Mouse (Mus musculus) forebrain, postnatal 0 days (tissue): ENCODE measurements around the gene Slc30a3. TPM values are rescaled to one million over a fixed set of nuclear protein-coding genes. Genes with fewer than 3 reads are reported as not detected.
"Not testable (repeated sequence)": the region's sequence is repeated elsewhere in the genome, so short reads cannot be mapped to it uniquely, and the experiment has no call there.

ENCODE experiments used
- ATAC-seq: fragments of 200-750 bp; cut with Nextera tagmentation; 2 replicates; pipeline ENCODE4 v1.8.0; 2017; ENCODE audit warnings: mild to moderate bottlenecking, moderate library complexity
- DNase-seq: peaks from one replicate; pipeline ENCODE4 v3.0.0-alpha.2; 2015
- H3K27ac ChIP-seq: fragments of 300-500 bp; sonication (generic); 2 replicates; pipeline ENCODE4 v1.5.1; 2014; ENCODE audit warnings: low read depth, mild to moderate bottlenecking, antibody characterized with exemption, low read length, moderate library complexity, mixed read lengths
- H3K27me3 ChIP-seq: fragments of 300-500 bp; sonication (generic); 2 replicates; pipeline ENCODE4 v1.6.1; 2014; ENCODE audit warnings: mild to moderate bottlenecking, low read length, mixed read lengths; ENCODE audit not compliant: insufficient read depth
- H3K36me3 ChIP-seq: fragments of 300-500 bp; sonication (generic); 2 replicates; pipeline ENCODE4 v1.6.1; 2014; ENCODE audit warnings: mild to moderate bottlenecking, moderate library complexity; ENCODE audit not compliant: insufficient read depth
- H3K4me1 ChIP-seq: fragments of 300-500 bp; sonication (generic); 2 replicates; pipeline ENCODE4 v1.6.1; 2014; ENCODE audit warnings: antibody characterized with exemption; ENCODE audit not compliant: insufficient read depth
- H3K4me2 ChIP-seq: fragments of 300-500 bp; sonication (generic); 2 replicates; pipeline ENCODE4 v1.6.1; 2014; ENCODE audit warnings: low read depth, mild to moderate bottlenecking, moderate library complexity
- H3K4me3 ChIP-seq: fragments of 300-500 bp; sonication (generic); 2 replicates; pipeline ENCODE4 v1.5.1; 2014; ENCODE audit warnings: low read depth, low read length, mixed read lengths
- H3K9ac ChIP-seq: fragments of 300-500 bp; sonication (generic); 2 replicates; pipeline ENCODE4 v1.6.1; 2014; ENCODE audit warnings: mild to moderate bottlenecking
- H3K9me3 ChIP-seq: fragments of 300-500 bp; sonication (generic); 2 replicates; pipeline ENCODE4 v1.6.1; 2016; ENCODE audit warnings: low read length
- CTCF ChIP-seq: sonication (generic); IDR thresholded peaks from 2 replicates; pipeline ENCODE4 v1.5.1; 2016; ENCODE audit warnings: antibody characterized with exemption, control low read depth, low read depth
- WGBS: fragments of 180-500 bp; shearing (Covaris S2); extraction: QIAGEN DNeasy Blood & Tissue Kit; methylation state at CpG from one replicate; pipeline ENCODE4 v1.1.7; 2014; 5-methylcytosine and 5-hydroxymethylcytosine counted together
- polyA plus RNA-seq: library from polyadenylated mRNA; unstranded; fragments of >200 nt; fragmentation: Nextera tagmentation; extraction: Ambion mirVana; gene quantifications from 2 replicates; pipeline ENCODE4 v1.2.1, GENCODE M21; 2015
- total RNA-seq: library from RNA; depleted of rRNA; stranded (reverse); fragments of >200 nt; gene quantifications from 2 replicates; pipeline ENCODE4 v1.2.3, GENCODE M21; 2014; rRNA removed

Gene Slc30a3
- total and polyA plus RNA-seq, 2 experiments from 2014 or later, result 2.8 to 4.5 TPM

DNA sequence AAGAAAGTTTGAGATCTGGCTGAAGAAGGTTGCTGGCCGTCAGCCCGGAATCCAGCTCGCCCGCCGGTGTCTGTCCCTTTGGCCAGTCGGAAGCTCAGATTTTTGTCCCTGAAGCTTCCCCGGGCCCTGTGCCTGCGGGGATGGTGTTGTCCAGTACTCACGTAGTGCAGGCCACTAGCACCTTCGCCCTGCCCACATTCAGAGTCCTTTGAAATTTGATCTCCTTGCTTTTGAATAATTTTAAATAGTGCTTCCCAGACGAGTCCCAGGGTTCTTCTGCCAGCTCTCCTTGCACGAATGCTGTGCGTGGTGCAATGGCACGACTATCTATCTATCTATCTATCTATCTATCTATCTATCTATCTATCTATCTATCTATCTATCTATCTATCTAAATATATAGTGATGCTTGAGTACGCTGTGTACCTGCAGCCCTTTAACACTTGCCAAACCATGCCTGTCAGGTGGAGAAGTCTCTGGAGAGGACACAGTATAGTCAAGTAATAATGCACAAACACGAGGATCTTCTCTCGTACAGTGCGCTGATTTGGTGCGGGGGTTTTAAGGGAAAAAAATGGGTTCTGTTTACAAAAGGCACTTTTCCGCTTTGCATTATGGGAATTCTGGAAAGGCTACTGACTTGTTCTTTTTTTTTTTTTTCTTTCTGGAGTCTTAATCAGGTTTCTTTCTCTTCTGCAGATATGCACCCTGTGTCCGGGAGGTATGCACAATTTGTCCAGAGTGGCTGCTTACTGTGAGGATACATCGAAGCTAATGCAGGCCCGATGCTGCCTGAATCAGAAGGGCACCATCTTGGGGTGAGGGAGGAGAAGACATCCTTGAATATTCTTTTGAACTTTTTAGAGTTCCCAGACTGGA lies 59.0 kb downstream of the Slc30a3 start, which contains the start of gene Slc5a6:
Gene Slc5a6 (minus strand): TSS at position 162 of the 879 bp plus-strand sequence.
- peak; percentile 71 for TF ChIP-seq CTCF
- no peaks in the 10 kb centered on the region for H3K27me3 ChIP-seq
- H3K4me1 ChIP-seq, result no peaks in the 10 kb centered on the region; the same call in 1 of the 2 replicates
- peaks cover 4% of the 10 kb centered on the region; the same call in 1 of the 2 replicates for H3K36me3 ChIP-seq
- peak within 1 kb of the TSS; percentile 72 for H3K9ac ChIP-seq
- peak; percentile 63 for DNase-seq
- H3K27ac ChIP-seq, result peak within 1 kb of the TSS; percentile 89
- H3K4me3 ChIP-seq, result peak within 1 kb of the TSS; percentile 80
- peak; percentile 21 for ATAC-seq
- H3K9me3 ChIP-seq, result no peaks in the 10 kb centered on the region
- peak within 1 kb of the TSS; percentile 78 for H3K4me2 ChIP-seq
- WGBS, result under 1% methylated on average over 23 of the region's 23 CpGs

DNA sequence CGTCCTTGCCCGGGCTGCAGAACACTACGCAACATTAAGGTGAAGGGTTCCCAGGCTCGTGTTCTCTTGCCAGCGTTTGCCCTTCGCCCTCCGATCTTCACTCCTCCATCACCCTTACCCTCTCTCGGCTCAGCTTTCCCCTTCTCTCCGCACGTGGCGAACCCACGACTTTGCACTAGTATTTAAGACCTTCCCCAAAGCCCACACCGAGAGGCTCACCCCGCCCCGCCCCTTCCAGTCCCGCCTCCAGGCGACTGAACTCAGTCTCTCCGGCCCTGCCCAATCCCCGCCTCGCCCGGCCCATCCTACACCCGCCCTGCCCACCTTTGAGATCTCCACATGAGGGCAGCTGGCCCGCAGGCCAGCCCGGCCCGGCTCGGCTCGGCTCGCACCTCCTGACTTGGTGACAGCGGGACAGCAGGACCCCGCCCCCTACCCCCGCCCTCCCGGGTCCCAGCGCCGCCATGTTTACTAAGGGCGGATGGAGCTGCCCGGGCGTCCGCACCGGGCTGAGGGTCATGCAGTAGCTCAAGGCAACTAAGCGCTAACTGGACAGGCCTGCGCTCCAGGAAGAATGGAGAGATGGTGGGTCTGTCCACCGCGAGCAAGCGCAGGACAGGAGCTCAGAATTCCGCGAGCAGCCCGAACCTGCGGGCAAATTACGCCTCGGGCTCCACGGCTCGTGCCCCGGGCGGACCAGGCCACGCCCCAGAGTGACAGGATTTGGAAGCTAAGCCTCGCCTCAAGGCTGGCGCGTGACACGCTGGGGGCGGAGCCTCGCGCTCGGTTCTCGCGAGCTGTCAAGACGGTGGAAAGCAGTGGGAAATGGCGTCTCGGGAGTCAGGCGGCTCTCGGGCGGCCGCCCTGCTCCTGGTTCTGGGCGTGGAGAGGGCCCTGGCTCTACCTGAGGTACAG lies 59.9 kb downstream of the Slc30a3 start, which contains the start of gene Atraid:
Gene Atraid (plus strand): TSS at position 465 of the 915 bp plus-strand sequence.
- DNase-seq (peak; percentile 99), ATAC-seq (peak; percentile 98)
- Histone ChIP-seq H3K4me2 (peak within 1 kb of the TSS; percentile 78), H3K36me3 (peaks cover 12% of the 10 kb centered on the region; the same call in 1 of the 2 replicates), H3K27ac (peak within 1 kb of the TSS; percentile 89), H3K4me3 (peak within 1 kb of the TSS; percentile 80), H3K9ac (peak within 1 kb of the TSS; percentile 72), H3K9me3 (no peaks in the 10 kb centered on the region), H3K27me3 (no peaks in the 10 kb centered on the region), H3K4me1 (no peaks in the 10 kb centered on the region; the same call in 1 of the 2 replicates)
- whole genome bisulfite sequencing, result 1% methylated on average over 73 of the region's 73 CpGs
- TF ChIP-seq CTCF, result no peak

DNA sequence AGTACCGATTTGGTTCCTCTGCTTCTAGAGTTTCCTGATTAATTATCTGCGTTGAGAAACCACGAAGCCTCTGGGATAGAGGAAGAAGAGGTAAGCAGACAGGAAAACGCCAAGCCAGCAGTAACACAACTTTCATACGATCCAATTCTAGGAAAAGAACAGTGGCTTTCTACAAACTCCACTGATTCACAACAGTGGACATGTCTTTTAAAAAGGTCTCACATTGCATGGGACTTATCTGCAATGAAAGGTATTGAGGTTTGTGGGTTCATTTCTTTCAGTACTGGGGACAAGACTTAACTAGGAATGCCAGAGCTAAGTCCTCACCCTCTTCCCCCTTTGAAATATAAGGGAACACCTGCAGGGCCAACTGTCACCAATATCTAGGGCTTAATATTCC lies 61.0 kb downstream of the Slc30a3 start:
- peak overlapping the region; percentile 80 for H3K4me3 ChIP-seq
- ATAC-seq (no peak), DNase-seq (no peak)
- H3K27me3 ChIP-seq, result no peaks in the 10 kb centered on the region
- TF ChIP-seq CTCF, result no peak
- peaks cover 22% of the 10 kb centered on the region for H3K36me3 ChIP-seq
- WGBS, result 88% methylated on average over 5 of the region's 5 CpGs
- H3K4me1 ChIP-seq, result no peaks in the 10 kb centered on the region; the same call in 1 of the 2 replicates
- no peak overlapping the region for H3K27ac ChIP-seq
- H3K9me3 ChIP-seq, result no peaks in the 10 kb centered on the region
- H3K4me2 ChIP-seq, result peak overlapping the region; percentile 78
- peak overlapping the region; percentile 72; the same call in 1 of the 2 replicates for H3K9ac ChIP-seq

DNA sequence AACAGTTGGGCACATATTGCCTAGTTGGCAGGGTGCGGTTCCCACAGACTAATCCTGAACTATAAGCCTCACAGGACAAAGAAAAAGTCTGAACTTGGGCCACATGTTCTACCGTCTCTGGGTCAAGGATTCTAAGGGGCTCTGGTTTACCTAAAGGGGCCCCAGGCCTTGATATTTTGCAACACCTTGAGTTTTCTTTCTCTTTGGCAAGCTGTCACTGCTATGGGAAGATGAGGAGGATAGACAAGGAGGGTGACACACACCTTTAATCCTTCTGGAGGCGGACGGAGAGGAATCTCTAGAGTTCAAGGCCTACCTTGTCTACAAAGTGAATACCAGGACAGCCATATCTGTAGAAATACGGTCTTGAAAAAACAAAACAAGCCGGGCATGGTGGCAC lies 61.6 kb downstream of the Slc30a3 start:
- ATAC-seq (no peak), DNase-seq (no peak)
- no peaks in the 10 kb centered on the region for H3K27me3 ChIP-seq
- no peaks in the 10 kb centered on the region for H3K9me3 ChIP-seq
- peaks cover 28% of the 10 kb centered on the region for H3K36me3 ChIP-seq
- H3K4me3 ChIP-seq, result no peak overlapping the region
- WGBS, result 91% methylated on average over 6 of the region's 6 CpGs
- no peak overlapping the region for H3K27ac ChIP-seq
- H3K4me1 ChIP-seq, result no peaks in the 10 kb centered on the region; the same call in 1 of the 2 replicates
- TF ChIP-seq CTCF, result no peak
- H3K9ac ChIP-seq, result no peak overlapping the region
- no peak overlapping the region for H3K4me2 ChIP-seq

DNA sequence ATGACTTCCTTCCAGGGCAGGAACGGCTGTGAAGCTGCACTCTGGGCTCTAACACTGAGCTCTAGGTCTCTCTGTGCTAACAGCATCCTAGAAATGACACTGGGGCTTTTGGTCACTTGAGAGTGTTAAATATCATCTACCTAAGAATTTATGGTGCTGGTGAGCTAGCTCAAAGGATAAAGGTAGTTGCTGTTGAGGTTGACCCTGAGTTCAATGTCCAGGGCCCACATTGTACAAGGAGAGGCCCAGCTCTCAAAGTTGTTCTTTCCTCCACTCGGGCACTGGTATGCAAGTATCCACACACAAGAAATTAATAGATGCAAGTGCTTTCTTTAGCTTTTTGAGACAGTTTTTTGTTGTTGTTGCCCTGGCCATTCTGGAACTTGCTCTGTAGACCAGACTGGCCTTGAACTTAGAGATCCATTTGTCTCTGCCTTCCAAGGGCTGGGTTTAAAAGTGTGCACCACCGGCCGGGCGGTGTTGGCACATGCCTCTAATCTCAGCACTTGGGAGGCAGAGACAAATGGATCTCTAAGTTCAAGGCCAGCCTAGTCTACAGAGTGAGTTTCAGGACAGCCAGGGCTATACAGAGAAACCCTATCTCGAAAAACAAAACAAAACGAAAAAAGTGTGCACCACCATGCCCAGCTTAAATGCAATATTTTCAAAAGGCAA lies 69.7 kb downstream of the Slc30a3 start:
- peaks cover 64% of the 10 kb centered on the region for H3K36me3 ChIP-seq
- no peak overlapping the region for H3K4me2 ChIP-seq
- H3K9me3 ChIP-seq, result no peaks in the 10 kb centered on the region
- no peak overlapping the region for H3K27ac ChIP-seq
- TF ChIP-seq CTCF, result no peak
- WGBS, result 90% methylated on average over 7 of the region's 7 CpGs
- H3K27me3 ChIP-seq, result no peaks in the 10 kb centered on the region
- no peak overlapping the region for H3K9ac ChIP-seq
- no peak for ATAC-seq
- H3K4me1 ChIP-seq, result no peaks in the 10 kb centered on the region
- no peak for DNase-seq
- no peak overlapping the region for H3K4me3 ChIP-seq

DNA sequence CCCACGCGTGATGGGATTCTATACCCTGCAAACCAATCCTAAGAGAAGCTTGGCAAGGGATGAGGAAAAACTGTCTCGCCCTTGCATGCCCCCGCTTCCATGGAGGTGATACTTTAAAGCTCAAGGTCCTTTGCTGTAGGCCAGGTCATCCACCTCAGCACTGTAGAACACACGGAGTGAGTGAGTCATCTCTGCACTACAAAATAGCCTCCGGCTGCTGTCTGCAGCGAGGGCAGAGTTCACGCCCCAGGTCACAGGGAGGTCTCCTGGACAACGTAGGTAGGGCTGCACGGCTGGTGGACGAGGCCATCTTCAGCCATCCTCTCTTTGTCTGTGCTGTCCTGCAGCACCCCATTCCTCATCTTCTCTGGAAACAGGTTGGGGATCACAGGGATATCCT lies 71.5 kb downstream of the Slc30a3 start:
- H3K4me2 ChIP-seq, ATAC-seq, DNase-seq, H3K27ac ChIP-seq, H3K4me3 ChIP-seq, H3K9ac ChIP-seq, H3K4me1 ChIP-seq, H3K27me3 ChIP-seq, H3K9me3 ChIP-seq: not testable (repeated sequence)
- peaks cover 48% of the 10 kb centered on the region for H3K36me3 ChIP-seq
- WGBS, result 93% methylated on average over 11 of the region's 11 CpGs

Other genes with a start within 250 kb of the Slc30a3 start
- 51.2 and 61.4 TPM in 2 replicates for gene Tmem214, start 240.2 kb downstream of the Slc30a3 start, total RNA-seq
- 41.7 and 49.2 TPM in 2 replicates for gene Tmem214, start 240.2 kb downstream of the Slc30a3 start, polyA plus RNA-seq
- 36.6 and 52.2 TPM in 2 replicates for gene Agbl5, start 219.5 kb downstream of the Slc30a3 start, total RNA-seq
- gene Agbl5, start 219.5 kb downstream of the Slc30a3 start, polyA plus RNA-seq, result 15.3 and 21.5 TPM in 2 replicates
- gene Ost4, start 200.4 kb downstream of the Slc30a3 start, total RNA-seq, result 116 and 130 TPM in 2 replicates
- gene Ost4, start 200.4 kb downstream of the Slc30a3 start, polyA plus RNA-seq, result 190 and 236 TPM in 2 replicates
- 10.0 and 11.3 TPM in 2 replicates for gene Emilin1, start 194.8 kb downstream of the Slc30a3 start, total RNA-seq
- gene Emilin1, start 194.8 kb downstream of the Slc30a3 start, polyA plus RNA-seq, result 9.6 and 10.0 TPM in 2 replicates
- gene Khk, start 186.8 kb downstream of the Slc30a3 start, total RNA-seq, result 4.5 and 5.3 TPM in 2 replicates
- gene Khk, start 186.8 kb downstream of the Slc30a3 start, polyA plus RNA-seq, result 11.7 and 13.2 TPM in 2 replicates
- gene Cgref1, start 162.6 kb downstream of the Slc30a3 start, total RNA-seq, result 67.3 and 82.1 TPM in 2 replicates
- gene Cgref1, start 162.6 kb downstream of the Slc30a3 start, polyA plus RNA-seq, result 61.0 and 63.5 TPM in 2 replicates
- gene Preb, start 147.9 kb downstream of the Slc30a3 start, total RNA-seq, result 23.7 and 42.7 TPM in 2 replicates
- 65.1 and 77.0 TPM in 2 replicates for gene Preb, start 147.9 kb downstream of the Slc30a3 start, polyA plus RNA-seq
- gene Tcf23, start 139.6 kb downstream of the Slc30a3 start, total RNA-seq, result not detected in 2 replicates
- not detected in 2 replicates for gene Tcf23, start 139.6 kb downstream of the Slc30a3 start, polyA plus RNA-seq
- gene Atraid, start 59.9 kb downstream of the Slc30a3 start, total RNA-seq, result 152 and 167 TPM in 2 replicates
- 243 and 257 TPM in 2 replicates for gene Atraid, start 59.9 kb downstream of the Slc30a3 start, polyA plus RNA-seq
- 23.1 and 28.3 TPM in 2 replicates for gene Slc5a6, start 59.3 kb downstream of the Slc30a3 start, total RNA-seq
- gene Slc5a6, start 59.3 kb downstream of the Slc30a3 start, polyA plus RNA-seq, result 17.3 and 22.2 TPM in 2 replicates
- 28.7 and 31.1 TPM in 2 replicates for gene Cad, start 53.5 kb downstream of the Slc30a3 start, total RNA-seq
- gene Cad, start 53.5 kb downstream of the Slc30a3 start, polyA plus RNA-seq, result 5.2 and 6.4 TPM in 2 replicates
- gene Dnajc5g, start 2.0 kb downstream of the Slc30a3 start, total RNA-seq, result not detected in 2 replicates
- not detected in 2 replicates for gene Dnajc5g, start 2.0 kb downstream of the Slc30a3 start, polyA plus RNA-seq
- not detected in 2 replicates for gene Trim54, start 8.5 kb upstream of the Slc30a3 start, total RNA-seq
- not detected in 2 replicates for gene Trim54, start 8.5 kb upstream of the Slc30a3 start, polyA plus RNA-seq
- not detected in 2 replicates for gene Ucn, start 30.6 kb upstream of the Slc30a3 start, total RNA-seq
- gene Ucn, start 30.6 kb upstream of the Slc30a3 start, polyA plus RNA-seq, result not detected in 2 replicates
- gene Mpv17, start 46.0 kb upstream of the Slc30a3 start, total RNA-seq, result 40.0 and 51.5 TPM in 2 replicates
- 27.4 and 38.7 TPM in 2 replicates for gene Mpv17, start 46.0 kb upstream of the Slc30a3 start, polyA plus RNA-seq
- 6.4 and 9.3 TPM in 2 replicates for gene Gm29609, start 71.7 kb upstream of the Slc30a3 start, total RNA-seq
- 1.4 and 2.1 TPM in 2 replicates for gene Gm29609, start 71.7 kb upstream of the Slc30a3 start, polyA plus RNA-seq
- gene Gtf3c2, start 71.9 kb upstream of the Slc30a3 start, total RNA-seq, result 36.8 and 49.8 TPM in 2 replicates
- 36.2 and 52.9 TPM in 2 replicates for gene Gtf3c2, start 71.9 kb upstream of the Slc30a3 start, polyA plus RNA-seq
- gene Snx17, start 85.0 kb upstream of the Slc30a3 start, total RNA-seq, result 91.6 and 104 TPM in 2 replicates
- 96.9 and 108 TPM in 2 replicates for gene Snx17, start 85.0 kb upstream of the Slc30a3 start, polyA plus RNA-seq
- 45.3 and 70.8 TPM in 2 replicates for gene Eif2b4, start 85.2 kb upstream of the Slc30a3 start, total RNA-seq
- gene Eif2b4, start 85.2 kb upstream of the Slc30a3 start, polyA plus RNA-seq, result 76.6 and 95.3 TPM in 2 replicates
- 6.7 and 10.9 TPM in 2 replicates for gene Zfp513, start 94.1 kb upstream of the Slc30a3 start, total RNA-seq
- 10.8 and 11.8 TPM in 2 replicates for gene Zfp513, start 94.1 kb upstream of the Slc30a3 start, polyA plus RNA-seq
- gene Ppm1g, start 112.5 kb upstream of the Slc30a3 start, total RNA-seq, result 93.4 and 102 TPM in 2 replicates
- 156 and 175 TPM in 2 replicates for gene Ppm1g, start 112.5 kb upstream of the Slc30a3 start, polyA plus RNA-seq
- gene Nrbp1, start 132.6 kb upstream of the Slc30a3 start, total RNA-seq, result 106 and 132 TPM in 2 replicates
- 127 and 133 TPM in 2 replicates for gene Nrbp1, start 132.6 kb upstream of the Slc30a3 start, polyA plus RNA-seq
- 0.62 and 0.92 TPM in 2 replicates for gene Gm9970, start 133.0 kb upstream of the Slc30a3 start, total RNA-seq
- 0.29 and 0.51 TPM in 2 replicates for gene Gm9970, start 133.0 kb upstream of the Slc30a3 start, polyA plus RNA-seq
- 2.6 and 8.6 TPM in 2 replicates for gene Krtcap3, start 143.5 kb upstream of the Slc30a3 start, total RNA-seq
- gene Krtcap3, start 143.5 kb upstream of the Slc30a3 start, polyA plus RNA-seq, result 2.2 and 2.5 TPM in 2 replicates
- 31.1 and 42.6 TPM in 2 replicates for gene Ift172, start 182.9 kb upstream of the Slc30a3 start, total RNA-seq
- 9.9 and 12.8 TPM in 2 replicates for gene Ift172, start 182.9 kb upstream of the Slc30a3 start, polyA plus RNA-seq
- 156 and 201 TPM in 2 replicates for gene Fndc4, start 187.8 kb upstream of the Slc30a3 start, total RNA-seq
- gene Fndc4, start 187.8 kb upstream of the Slc30a3 start, polyA plus RNA-seq, result 108 and 111 TPM in 2 replicates
- 0.05 and 1.5 TPM in 2 replicates for gene Gckr, start 189.2 kb upstream of the Slc30a3 start, total RNA-seq
- gene Gckr, start 189.2 kb upstream of the Slc30a3 start, polyA plus RNA-seq, result 0.23 and 0.54 TPM in 2 replicates